Mouse (Mus musculus) ES-E14 (cell line): ENCODE measurements around the gene Olfr1410. TPM values are rescaled to one million over a fixed set of nuclear protein-coding genes. Genes with fewer than 3 reads are reported as not detected.

Experiments used
- DNase-seq: peaks from one replicate; pipeline ENCODE4 v3.0.0-alpha.2; 2013; ENCODE audit warnings: low read depth, low spot score
- H3K27ac ChIP-seq: 2 replicates; pipeline ENCODE4 v1.5.1; 2012; ENCODE audit warnings: low read depth, mild to moderate bottlenecking, low read length, moderate library complexity, mixed read lengths; ENCODE audit not compliant: poor library complexity, insufficient read depth, severe bottlenecking
- H3K36me3 ChIP-seq: 2 replicates; pipeline ENCODE4 v1.6.1; 2012; ENCODE audit warnings: mild to moderate bottlenecking, low read length, moderate library complexity, mixed read lengths; ENCODE audit not compliant: control insufficient read depth, poor library complexity, insufficient read depth, severe bottlenecking
- H3K4me1 ChIP-seq, 2 experiments: fragments of 150-350 bp in 1 of 2; sonication (generic) in 1 of 2; 2 replicates each; pipeline ENCODE4 v1.6.1; 2012; ENCODE audit warnings: low read length in 2 of 2, mild to moderate bottlenecking in 1 of 2, mixed read lengths in 1 of 2; ENCODE audit not compliant: control insufficient read depth in 2 of 2, insufficient read depth in 2 of 2, poor library complexity in 1 of 2
- H3K4me3 ChIP-seq, 2 experiments: fragments of 150-350 bp in 1 of 2; sonication (generic) in 1 of 2; 2 replicates each; pipeline ENCODE4 v1.5.1; 2012; ENCODE audit warnings: low read length in 2 of 2, low read depth in 1 of 2, mild to moderate bottlenecking in 1 of 2, mixed read lengths in 1 of 2; ENCODE audit not compliant: insufficient read depth in 1 of 2, poor library complexity in 1 of 2, severe bottlenecking in 1 of 2
- H3K9ac ChIP-seq: 2 replicates; pipeline ENCODE4 v1.6.1; 2012; ENCODE audit warnings: low read depth, mild to moderate bottlenecking, low read length, mixed read lengths; ENCODE audit not compliant: poor library complexity, insufficient read depth, severe bottlenecking
- H3K9me3 ChIP-seq: fragments of 150-350 bp; sonication (generic); 2 replicates; pipeline ENCODE4 v1.6.1; 2012; ENCODE audit warnings: low read depth, mild to moderate bottlenecking, low read length; ENCODE audit not compliant: control insufficient read depth, insufficient read depth
- CHD2 ChIP-seq: IDR thresholded peaks from 2 replicates; pipeline ENCODE4 v1.6.1; 2014; ENCODE audit warnings: mild to moderate bottlenecking, low read depth, low read length, inconsistent platforms
- HCFC1 ChIP-seq: IDR thresholded peaks from 2 replicates; pipeline ENCODE4 v1.6.1; 2012; ENCODE audit warnings: low read length, inconsistent platforms, borderline replicate concordance; ENCODE audit not compliant: insufficient read depth
- MAFK ChIP-seq: IDR thresholded peaks from 2 replicates; pipeline ENCODE4 v1.6.1; 2014; ENCODE audit warnings: mild to moderate bottlenecking, low read depth, low read length, inconsistent platforms; ENCODE audit not compliant: insufficient read depth
- ZC3H11A ChIP-seq: IDR thresholded peaks from 2 replicates; pipeline ENCODE4 v1.6.1; 2012; ENCODE audit warnings: low read depth, mild to moderate bottlenecking, inconsistent platforms, low read length, borderline replicate concordance
- ZNF384 ChIP-seq: IDR thresholded peaks from 2 replicates; pipeline ENCODE4 v1.6.1; 2012; ENCODE audit warnings: low read depth, low read length, inconsistent platforms
- in situ Hi-C, 2 experiments: fragments of 600-800 bp; cut with MboI; formaldehyde crosslinking; loops; one replicate each; pipeline ENCODE4 v1.15.1; 2025; ENCODE audit warnings: low sequenced_read_pairs in 2 of 2, inconsistent platforms in 1 of 2; ENCODE audit not compliant: unreplicated experiment in 2 of 2
- total RNA-seq: library from RNA; depleted of rRNA; stranded (reverse); fragments of 300-350 nt; gene quantifications from 2 replicates; pipeline ENCODE4 v1.2.3, GENCODE M21; 2012; rRNA removed

Olfr1410 gene
- total RNA-seq, 1 experiment, result 0.09 TPM

GRCm38 (mm10) chr1:92651467-92651866 is 45.9 kb downstream of the Olfr1410 start:
- no peak for TF ChIP-seq MAFK
- no peak for TF ChIP-seq ZNF384
- TF ChIP-seq ZC3H11A, result no peak
- no peak for TF ChIP-seq CHD2
- no peak for DNase-seq
- H3K4me3 ChIP-seq, result no peak overlapping the region
- H3K36me3 ChIP-seq, result no peaks in the 10 kb centered on the region
- H3K9ac ChIP-seq, result no peak overlapping the region
- no peak overlapping the region for H3K27ac ChIP-seq
- in situ Hi-C loops, result no loop called here
- H3K4me1 ChIP-seq, result peaks cover 0 to 4% of the 10 kb centered on the region in 2 experiments; a peak in 1 of 4 replicates
- no peaks in the 10 kb centered on the region for H3K9me3 ChIP-seq

GRCm38 (mm10) chr1:92653179-92653578 is 47.6 kb downstream of the Olfr1410 start:
- in situ Hi-C loops, result no loop called here

GRCm38 (mm10) chr1:92654676-92655075 is 49.1 kb downstream of the Olfr1410 start:
- H3K36me3 ChIP-seq, result no peaks in the 10 kb centered on the region
- no peaks in the 10 kb centered on the region for H3K9me3 ChIP-seq
- in situ Hi-C loops, result no loop called here
- H3K4me1 ChIP-seq, result no peaks in the 10 kb centered on the region
- TF ChIP-seq ZC3H11A (no peak), HCFC1 (no peak), CHD2 (no peak), ZNF384 (no peak)
- no peak overlapping the region for H3K9ac ChIP-seq
- no peak overlapping the region; the same call in 1 of the 2 replicates for H3K27ac ChIP-seq
- no peak for DNase-seq
- H3K4me3 ChIP-seq, result no peak overlapping the region

More at GRCm38 (mm10) chr1:92653179-92653578, 47.6 kb downstream of the Olfr1410 start:
- Histone ChIP-seq H3K36me3 (no peaks in the 10 kb centered on the region), H3K9ac (no peak overlapping the region), H3K4me1 (peaks cover 0 to 1% of the 10 kb centered on the region in 2 experiments; a peak in 1 of 4 replicates), H3K4me3 (no peak overlapping the region), H3K27ac (no peak overlapping the region), H3K9me3 (no peaks in the 10 kb centered on the region)
- TF ChIP-seq CHD2, result no peak
- no peak for TF ChIP-seq ZC3H11A
- TF ChIP-seq ZNF384, result no peak
- DNase-seq, result no peak

GRCm38 (mm10) chr1:92657025-92657820 is 51.6 kb downstream of the Olfr1410 start:
- Histone ChIP-seq H3K27ac (no peak overlapping the region), H3K4me3 (no peak overlapping the region), H3K4me1 (no peaks in the 10 kb centered on the region), H3K36me3 (no peaks in the 10 kb centered on the region), H3K9me3 (no peaks in the 10 kb centered on the region), H3K9ac (no peak overlapping the region)
- in situ Hi-C loops, result no loop called here
- no peak for DNase-seq
- no peak for TF ChIP-seq HCFC1
- TF ChIP-seq MAFK, result no peak
- no peak for TF ChIP-seq ZNF384
- TF ChIP-seq ZC3H11A, result no peak
- TF ChIP-seq CHD2, result no peak

GRCm38 (mm10) chr1:92659392-92659791 is 53.8 kb downstream of the Olfr1410 start:
- in situ Hi-C loops, result no loop called here
- no peak for DNase-seq
- TF ChIP-seq ZNF384, result no peak
- TF ChIP-seq ZC3H11A, result no peak
- no peak for TF ChIP-seq CHD2
- no peak for TF ChIP-seq MAFK
- no peak for TF ChIP-seq HCFC1
- Histone ChIP-seq H3K36me3 (no peaks in the 10 kb centered on the region), H3K9ac (no peak overlapping the region), H3K27ac (no peak overlapping the region), H3K4me3 (no peak overlapping the region), H3K9me3 (no peaks in the 10 kb centered on the region), H3K4me1 (no peaks in the 10 kb centered on the region)

Other genes with a start within 250 kb of the Olfr1410 start
- gene Ndufa10, start 131.9 kb upstream of the Olfr1410 start, total RNA-seq, result 123 and 136 TPM in 2 replicates
- gene Olfr1416, start 120.7 kb upstream of the Olfr1410 start, total RNA-seq, result not detected in 2 replicates
- gene Olfr1415, start 109.7 kb upstream of the Olfr1410 start, total RNA-seq, result not detected in 2 replicates
- not detected in 2 replicates for gene Olfr1414, start 87.1 kb upstream of the Olfr1410 start, total RNA-seq
- not detected in 2 replicates for gene Olfr1413, start 34.5 kb upstream of the Olfr1410 start, total RNA-seq
- not detected in 2 replicates for gene Olfr1412, start 20.0 kb upstream of the Olfr1410 start, total RNA-seq
- gene Olfr1411, start 11.4 kb upstream of the Olfr1410 start, total RNA-seq, result not detected in 2 replicates
- gene Olfr12, start 12.0 kb downstream of the Olfr1410 start, total RNA-seq, result 0.05 and 0.22 TPM in 2 replicates
- 124 and 176 TPM in 2 replicates for gene Cops9, start 36.2 kb downstream of the Olfr1410 start, total RNA-seq
- 0.26 TPM in 1 of 2 replicates, not detected in the other for gene Otos, start 43.1 kb downstream of the Olfr1410 start, total RNA-seq
- gene Gpc1, start 225.9 kb downstream of the Olfr1410 start, total RNA-seq, result 38.0 and 49.9 TPM in 2 replicates